Mouse (Mus musculus): ENCODE results near the gene Xbp1.
"Not testable (repeated sequence)": the region's sequence is repeated elsewhere in the genome, so short reads cannot be mapped to it uniquely, and the experiment has no call there.

The Xbp1 gene

DNA sequence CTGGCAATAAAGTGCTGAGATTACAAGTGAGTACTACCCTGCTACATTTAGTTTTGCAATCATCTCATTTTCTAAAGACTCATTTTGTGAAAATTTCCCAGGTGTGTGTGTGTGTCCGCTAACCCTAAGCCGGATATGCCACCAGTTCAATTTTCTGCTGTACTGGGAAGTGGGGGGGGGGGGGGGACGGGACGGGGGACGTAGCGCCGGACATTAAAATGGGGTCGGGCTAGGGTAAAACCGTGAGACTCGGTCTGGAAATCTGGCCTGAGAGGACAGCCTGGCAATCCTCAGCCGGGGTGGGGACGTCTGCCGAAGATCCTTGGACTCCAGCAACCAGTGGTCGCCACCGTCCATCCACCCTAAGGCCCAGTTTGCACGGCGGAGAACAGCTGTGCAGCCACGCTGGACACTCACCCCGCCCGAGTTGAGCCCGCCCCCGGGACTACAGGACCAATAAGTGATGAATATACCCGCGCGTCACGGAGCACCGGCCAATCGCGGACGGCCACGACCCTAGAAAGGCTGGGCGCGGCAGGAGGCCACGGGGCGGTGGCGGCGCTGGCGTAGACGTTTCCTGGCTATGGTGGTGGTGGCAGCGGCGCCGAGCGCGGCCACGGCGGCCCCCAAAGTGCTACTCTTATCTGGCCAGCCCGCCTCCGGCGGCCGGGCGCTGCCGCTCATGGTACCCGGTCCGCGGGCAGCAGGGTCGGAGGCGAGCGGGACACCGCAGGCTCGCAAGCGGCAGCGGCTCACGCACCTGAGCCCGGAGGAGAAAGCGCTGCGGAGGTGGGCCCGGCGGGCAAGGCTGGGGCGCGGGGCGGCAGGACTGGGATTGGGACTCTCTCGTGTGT is at the start of gene Xbp1:
Gene Xbp1, plus strand, starts transcription at position 248 of the 854 bp plus-strand sequence.
- DNase-seq (ENCODE audit: low spot score in 2 of 2) = peak; percentile 99 to 100

DNA sequence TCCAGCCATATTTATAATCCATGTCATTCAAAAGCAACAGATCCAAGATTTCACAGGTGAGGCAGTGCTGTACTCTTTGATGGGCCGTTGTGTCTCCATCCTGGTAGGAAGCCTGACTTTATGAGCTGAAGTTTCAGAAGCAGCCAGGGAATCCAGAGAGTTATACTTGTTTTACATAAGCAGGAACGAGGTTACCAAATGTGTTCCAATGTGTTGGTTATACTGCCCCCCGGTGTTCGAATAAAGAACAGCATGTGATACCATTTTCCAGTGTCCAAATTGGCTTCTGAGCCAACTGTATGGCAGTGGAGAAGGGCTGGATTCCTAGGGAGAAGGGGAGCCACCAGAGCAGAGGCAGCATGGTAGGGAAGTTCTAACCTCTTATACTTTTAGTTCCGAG is 46.3 kb upstream of the Xbp1 start:
- DNase-seq (ENCODE audit: low spot score in 2 of 2) = peak; percentile 19 to 63

DNA sequence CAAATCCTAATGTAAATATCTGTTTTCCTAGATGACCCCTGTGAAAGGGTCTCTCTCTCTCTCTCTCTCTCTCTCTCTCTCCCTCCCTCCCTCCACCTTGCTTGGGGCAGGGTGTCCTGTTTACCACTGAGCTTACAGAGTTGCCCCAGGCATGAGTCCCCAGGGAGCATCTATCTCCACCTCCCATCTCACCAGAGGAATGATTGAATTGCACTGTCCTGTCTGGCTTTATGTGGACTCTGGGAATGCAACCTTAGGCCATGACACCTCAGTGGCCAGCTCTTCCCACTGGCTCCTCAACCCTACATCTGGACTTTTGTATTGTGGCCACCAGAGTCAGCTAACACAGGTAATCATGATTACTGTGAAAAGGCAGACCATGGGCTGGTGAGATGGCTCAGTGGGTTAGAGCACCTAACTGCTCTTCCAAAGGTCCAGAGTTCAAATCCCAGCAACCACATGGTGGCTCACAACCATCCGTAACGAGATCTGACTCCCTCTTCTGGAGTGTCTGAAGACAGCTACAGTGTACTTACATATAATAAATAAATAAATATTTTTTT is 44.8 kb upstream of the Xbp1 start:
- DNase-seq (ENCODE audit: low spot score in 2 of 2) = not testable (repeated sequence)

DNA sequence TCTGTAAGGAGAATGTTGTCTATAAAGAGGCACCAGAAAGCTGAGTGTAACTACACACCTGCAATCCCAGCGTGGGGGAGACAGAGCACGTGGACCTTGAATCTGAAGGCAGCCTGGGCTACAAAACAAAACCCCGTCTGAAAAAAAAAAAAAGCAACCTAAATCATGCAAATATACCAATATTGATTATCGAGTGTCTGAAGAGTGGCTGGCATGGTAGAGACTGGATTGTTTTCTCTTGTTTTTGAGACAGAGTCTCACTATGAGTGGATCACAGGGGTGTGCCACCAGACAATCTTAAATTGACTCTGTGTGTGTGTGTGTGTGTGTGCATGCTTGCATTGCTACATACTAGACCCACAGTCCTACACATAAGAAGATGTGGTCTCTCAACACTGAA is 43.7 kb upstream of the Xbp1 start:
- no peak for DNase-seq (ENCODE audit: low spot score in 2 of 2)

DNA sequence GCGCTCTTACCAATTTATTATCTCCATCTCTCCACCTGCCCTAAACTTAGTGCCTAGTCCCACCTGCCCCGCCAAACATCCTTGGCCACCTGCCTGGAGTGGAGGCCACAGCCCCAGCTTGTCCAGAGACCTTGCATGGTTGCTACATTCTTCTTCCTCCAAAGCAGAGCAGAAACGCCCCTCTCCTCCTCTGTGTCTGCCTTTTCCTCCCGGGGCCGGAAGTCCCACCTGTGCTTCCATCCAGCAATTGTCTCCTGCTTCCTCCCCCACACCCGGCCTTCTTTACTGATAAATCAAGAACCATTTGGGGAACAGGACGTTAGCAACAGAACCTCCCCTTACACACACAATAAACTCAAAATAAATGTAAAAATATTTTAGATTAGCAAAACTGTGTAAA is 42.3 kb upstream of the Xbp1 start:
- DNase-seq (ENCODE audit: low spot score in 2 of 2) = peak in 1 of 2 experiments; percentile 17

DNA sequence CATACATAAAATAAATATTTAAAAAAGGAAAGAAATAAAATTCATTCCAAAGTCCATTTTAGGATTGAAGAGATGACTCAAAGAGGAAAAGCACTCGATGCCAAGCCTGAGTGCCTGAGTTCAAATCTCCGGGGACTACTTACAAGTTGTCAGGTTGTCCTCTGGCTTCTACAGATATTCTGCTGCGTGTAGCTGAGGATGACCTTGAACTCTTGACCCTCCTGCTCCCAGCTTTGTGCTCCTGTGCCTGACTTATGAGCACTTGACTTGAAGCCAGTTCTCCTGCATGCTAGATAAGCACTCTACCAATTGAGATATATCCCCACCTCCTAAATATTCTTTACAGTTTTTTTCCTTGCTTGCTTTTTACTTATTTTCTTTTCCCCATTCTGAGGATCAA is 41.6 kb upstream of the Xbp1 start:
- DNase-seq (ENCODE audit: low spot score in 2 of 2) = no peak

DNA sequence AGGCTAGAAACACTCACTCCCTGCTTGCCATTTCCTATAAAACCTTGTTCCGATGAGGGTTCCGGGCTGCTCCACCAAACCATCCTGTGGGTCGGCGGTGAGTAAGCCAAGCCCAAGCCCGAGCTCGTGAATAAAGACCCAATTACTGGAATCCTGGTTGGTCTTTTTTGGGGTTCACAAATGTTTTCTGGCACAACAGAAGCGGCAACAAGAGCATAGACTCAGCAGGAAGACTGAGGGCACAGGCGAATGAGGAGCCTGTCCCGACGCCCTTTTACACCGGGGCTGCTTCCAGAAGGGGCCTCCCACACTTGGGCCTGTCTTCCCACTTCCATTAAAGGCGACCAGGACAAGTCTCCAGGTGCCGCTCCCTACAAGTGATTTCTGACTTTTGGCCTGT is 37.9 kb upstream of the Xbp1 start:
- DNase-seq (ENCODE audit: low spot score in 2 of 2) = no peak

DNA sequence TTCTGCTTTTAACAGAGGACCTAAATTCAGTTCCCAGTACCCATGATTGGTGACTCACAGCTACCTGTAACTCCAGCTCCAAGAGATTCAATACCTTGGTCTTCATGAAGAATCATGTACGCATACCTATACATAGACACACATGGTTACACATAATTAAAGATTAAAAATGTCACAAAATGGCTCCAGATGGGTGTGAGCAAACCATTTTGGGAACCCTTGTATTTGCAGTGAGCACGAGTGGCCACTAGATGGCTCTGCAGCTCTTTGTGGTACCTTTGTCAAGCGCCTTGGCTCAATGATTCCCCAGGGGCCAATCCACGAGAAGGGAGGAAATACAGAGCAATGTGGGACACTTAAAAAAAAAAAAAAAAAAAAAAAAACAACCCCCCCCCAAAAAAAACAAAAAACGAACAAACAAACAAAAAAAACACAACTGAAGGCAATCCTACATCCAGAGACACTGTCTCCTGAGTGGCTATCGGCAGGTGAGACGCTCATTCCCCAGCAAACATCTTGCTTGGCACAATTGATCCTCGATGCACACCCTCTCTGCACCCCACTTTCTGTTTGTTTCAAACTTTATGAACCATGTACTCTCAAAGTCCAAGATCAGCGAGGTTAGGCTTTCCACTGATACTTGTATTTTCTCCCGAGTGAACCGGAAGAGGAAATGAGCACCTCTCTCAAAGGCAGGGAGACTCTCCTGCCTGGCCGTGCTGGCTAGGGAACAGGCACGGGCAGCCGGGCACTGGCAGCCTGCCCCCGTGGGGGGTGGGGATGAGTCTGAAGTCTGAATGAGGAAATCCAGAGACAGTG is 35.1 kb upstream of the Xbp1 start:
- DNase-seq (ENCODE audit: low spot score in 2 of 2) = peak; percentile 75 to 84

DNA sequence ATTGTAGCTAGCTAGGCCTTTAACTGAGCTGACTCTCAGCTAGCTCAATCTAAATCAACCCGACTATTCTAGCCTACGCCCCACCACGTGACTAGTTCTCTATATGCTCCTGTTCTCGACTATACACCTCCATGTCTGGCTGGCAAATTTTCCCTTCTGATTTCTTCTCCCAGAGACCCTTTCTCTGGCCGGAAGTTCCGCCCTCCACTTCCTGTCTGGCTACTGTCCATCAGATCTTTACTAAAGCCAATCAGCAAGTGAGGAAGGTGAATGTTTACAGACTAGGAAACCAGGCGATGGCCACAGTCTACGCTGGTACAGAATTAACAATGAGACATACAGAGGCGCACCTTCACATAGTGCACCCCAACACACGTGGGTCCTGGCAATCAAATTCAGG is 31.0 kb upstream of the Xbp1 start:
- not testable (repeated sequence) for DNase-seq (ENCODE audit: low spot score in 2 of 2)

DNA sequence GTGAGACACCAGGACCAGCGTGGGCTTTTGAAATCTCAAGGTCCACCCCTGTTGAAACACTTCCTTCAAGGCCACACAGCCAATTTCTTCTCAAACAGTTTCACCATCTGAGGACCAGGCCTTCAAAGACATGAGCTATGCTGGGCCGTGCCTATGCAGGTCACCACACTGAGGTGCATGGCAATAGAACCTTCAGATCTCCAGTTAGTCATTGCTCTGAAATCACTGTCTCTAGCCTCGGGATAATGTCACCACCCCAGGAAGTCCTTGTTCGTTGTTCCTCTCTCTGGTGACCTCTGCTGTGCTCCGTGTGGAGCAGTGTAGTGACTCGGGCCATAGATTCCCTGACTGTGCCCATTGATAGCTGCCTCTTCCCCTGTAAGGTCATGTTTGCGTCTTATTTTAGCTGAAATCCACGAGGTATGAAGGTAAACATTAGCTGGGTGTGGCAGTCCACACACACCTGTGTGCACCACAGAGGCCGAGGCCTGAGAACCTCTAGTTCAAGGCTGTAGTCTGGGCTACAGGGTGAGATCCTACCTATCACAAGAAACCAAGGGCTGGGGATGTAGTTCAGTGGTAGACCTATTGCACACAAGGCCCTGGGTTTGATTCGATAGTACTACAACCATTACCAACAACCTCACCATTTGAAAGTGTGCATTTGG is 29.3 kb upstream of the Xbp1 start:
- DNase-seq (ENCODE audit: low spot score in 2 of 2) = no peak

DNA sequence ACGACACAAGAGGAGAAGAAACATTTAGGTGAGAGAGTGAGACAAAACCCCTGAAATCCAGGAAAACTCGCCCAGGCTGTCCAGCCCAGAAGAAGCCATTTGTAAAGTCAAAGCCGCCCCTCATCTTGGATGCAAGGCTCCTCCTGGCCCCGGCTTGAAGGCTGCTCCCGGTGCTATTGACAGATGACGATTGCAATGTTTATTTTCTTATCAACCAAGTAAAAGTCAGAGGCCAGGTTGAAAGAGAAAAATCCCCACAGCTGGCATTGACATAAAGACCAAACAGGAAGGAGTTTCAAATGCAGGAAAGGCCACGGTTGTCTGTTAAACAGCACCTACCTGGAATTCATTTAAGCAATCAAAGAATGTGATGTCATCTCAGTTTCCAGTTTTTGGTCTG is 28.5 kb upstream of the Xbp1 start:
- DNase-seq (ENCODE audit: low spot score in 2 of 2) = no peak

DNA sequence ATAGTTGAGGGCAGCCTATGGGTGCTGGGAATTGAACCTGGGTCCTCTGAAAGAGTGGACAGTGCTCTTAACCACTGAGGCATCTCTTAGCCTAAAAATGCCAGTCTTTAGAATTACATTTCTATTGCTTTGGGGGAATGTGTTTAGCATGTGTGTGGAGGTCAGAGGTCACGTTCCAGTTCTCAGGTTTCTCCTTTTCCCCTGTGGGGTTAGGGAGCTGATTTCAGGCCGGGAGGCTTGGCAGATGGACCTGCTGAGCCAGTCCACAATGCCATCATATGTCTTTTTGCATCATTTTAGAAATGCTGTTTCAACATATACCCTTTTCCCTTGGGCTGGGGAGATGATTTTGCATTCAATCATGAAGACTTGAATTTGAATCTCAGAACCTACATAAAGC is 26.6 kb upstream of the Xbp1 start:
- no peak for DNase-seq (ENCODE audit: low spot score in 2 of 2)

DNA sequence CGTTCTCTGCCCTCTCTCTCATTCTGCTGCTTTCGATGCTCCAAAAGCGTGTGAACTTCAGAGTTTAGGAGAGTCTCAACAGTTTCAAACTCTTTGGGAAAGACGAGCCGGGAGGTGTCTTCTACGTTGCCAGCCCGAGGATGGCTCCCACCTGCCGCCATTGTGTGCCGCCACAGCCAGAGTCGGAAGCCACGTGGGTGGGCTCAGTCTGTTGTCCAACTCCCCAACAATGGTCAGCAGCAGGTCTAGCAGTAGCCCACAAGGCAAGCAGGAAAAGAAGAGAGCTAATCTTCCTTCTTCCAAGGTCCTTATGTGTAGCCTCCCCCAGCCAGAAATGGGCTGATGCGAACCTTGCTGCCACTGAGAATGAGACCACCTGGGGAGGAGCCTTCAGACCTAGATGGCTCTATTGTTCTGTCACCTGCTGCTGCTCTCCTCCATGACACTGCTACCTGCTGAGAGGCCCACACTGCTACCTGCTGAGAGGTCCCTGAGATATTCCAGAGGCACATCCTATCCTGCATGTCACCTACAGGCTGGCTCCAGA is 25.1 kb upstream of the Xbp1 start:
- DNase-seq (ENCODE audit: low spot score in 2 of 2) = no peak

DNA sequence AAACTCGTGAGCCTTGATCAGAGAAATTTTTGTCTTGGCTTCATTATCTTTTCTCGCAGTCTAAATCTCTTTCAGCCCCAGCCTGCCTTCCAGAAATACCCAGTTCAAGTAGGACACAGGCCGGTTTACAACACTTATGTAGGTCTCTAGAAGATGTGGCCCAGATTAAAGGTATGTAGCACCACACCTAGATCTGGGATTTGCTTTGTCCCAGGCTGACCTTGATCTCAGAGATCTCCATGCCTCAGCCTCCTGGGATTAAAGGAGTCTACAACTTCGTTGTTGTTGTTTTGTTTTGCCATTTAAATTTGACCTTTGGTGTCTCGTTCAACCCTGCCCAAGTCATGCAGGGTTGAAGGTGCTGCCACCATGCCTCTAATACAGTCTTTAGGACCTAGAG is 24.6 kb upstream of the Xbp1 start:
- DNase-seq (ENCODE audit: low spot score in 2 of 2) = no peak

DNA sequence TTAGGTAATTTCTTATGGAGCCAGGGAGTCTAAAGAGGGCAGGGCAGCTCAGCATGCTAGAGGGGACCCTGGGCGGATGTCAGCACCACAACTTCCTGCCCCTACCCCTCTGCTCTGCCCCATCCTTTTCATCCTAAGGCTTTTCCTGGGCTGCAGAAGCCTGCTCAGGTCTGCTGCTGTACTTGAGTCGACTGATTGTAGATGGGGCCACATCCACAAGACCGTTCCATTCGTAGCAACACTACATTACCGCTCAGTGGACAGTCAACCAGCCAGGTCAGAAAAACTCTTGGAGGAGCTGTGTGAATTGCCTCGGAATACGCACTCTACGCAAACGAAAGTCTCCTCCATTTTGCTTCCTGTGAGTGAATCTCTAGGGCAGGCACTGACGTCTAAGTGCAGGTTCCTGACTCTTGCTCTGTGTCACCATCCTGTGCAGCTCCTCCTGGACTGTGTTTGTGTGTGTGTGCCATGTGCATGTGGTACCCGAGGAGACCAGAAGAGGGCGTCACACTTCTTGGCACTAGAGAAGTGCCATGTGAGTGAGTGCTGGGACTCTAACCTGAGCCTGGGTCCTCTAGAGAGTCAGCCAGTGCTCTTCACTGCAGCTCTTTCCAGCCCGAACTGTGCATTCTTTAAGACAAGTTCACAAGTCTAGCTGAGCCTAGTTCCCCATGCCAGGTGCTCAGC is 23.8 kb upstream of the Xbp1 start:
- DNase-seq (ENCODE audit: low spot score in 2 of 2) = no peak

DNA sequence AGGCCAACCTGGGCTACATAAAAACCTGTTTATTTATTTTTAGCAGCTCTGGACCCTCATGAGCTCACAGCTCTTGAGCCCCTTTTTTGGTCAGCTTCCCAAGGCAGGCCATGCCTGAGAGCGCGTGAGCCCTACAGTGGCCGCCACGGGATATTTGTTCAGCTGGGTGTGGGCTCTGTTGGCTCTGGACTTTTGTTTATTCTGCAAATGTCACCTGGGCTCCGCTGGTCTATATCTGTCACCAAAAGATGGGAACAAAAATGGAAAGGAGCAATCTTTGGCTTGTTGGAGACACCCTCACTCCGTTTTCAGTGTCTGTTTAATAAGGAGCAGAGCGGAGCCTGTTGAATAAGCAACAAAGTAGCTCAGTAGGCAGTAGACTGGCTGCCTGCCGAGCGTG is 22.0 kb upstream of the Xbp1 start:
- DNase-seq (ENCODE audit: low spot score in 2 of 2) = no peak

DNA sequence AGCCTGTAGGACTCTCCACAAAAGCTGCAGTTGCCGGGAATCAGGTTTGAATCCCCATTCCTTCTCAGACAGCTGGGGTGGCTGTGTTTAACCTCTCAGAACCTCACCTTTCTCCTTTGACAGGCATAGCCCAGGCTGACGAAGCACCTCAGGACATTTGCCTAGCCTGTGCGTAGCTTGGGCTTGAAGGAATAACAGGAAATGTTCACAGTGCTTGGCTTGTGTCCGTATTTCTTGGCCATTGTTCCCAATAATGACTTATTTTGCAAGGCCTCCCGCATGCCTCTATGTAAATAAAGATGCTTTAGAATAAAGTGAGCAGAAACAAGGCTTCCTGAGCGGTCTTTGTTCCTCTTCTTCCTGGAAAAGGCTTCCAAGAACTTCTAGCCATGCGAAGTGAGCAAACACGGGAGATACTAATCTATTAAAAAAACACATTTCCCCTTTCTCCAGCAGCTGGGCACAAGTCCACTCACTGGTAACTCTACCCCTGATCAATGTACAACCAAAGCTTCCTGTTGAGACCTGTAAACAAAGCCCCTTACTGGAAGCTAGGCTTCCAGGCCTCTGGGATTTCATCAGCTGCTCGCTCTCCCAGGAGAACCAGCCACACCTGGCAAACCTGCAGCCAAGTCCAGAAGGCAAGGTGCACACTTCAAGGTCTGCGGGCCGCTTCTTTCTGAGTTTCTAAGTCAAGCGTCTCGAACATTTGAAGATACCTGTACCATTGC is 21.4 kb upstream of the Xbp1 start:
- peak in 1 of 2 experiments; percentile 19 for DNase-seq (ENCODE audit: low spot score in 2 of 2)

DNA sequence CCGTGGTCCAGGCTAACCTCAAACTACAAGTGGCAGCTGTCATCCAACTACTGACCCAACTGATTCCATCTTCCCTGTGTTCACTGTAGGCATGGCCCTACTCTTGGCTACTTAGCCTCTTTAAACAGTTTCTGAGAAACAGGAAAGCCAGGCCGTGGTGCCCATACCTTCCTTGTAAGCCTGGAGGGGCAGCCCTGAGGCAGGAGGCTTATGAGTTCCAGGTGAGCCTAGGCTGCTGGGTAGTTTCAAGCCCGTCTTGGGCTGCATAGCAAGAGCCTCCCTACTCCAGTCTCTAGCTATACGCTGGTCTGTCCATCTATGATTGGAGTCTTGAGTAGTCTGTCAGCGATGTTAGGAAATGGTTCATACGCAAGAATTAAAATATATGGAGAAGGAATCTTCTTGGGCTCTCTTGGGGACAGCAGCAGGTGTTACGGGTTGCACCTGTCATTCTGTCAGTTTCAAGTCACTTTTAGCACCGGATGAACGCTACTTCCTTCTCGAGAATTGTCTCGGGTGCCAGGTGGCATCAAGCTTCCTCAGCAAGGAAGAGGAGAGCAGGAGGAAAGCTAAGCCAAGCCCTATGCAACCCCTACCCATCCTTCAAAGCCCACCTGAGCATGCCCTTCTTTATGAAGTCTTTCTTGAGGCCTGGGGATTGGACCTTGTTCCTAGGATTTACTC is 20.4 kb upstream of the Xbp1 start:
- no peak for DNase-seq (ENCODE audit: low spot score in 2 of 2)

DNA sequence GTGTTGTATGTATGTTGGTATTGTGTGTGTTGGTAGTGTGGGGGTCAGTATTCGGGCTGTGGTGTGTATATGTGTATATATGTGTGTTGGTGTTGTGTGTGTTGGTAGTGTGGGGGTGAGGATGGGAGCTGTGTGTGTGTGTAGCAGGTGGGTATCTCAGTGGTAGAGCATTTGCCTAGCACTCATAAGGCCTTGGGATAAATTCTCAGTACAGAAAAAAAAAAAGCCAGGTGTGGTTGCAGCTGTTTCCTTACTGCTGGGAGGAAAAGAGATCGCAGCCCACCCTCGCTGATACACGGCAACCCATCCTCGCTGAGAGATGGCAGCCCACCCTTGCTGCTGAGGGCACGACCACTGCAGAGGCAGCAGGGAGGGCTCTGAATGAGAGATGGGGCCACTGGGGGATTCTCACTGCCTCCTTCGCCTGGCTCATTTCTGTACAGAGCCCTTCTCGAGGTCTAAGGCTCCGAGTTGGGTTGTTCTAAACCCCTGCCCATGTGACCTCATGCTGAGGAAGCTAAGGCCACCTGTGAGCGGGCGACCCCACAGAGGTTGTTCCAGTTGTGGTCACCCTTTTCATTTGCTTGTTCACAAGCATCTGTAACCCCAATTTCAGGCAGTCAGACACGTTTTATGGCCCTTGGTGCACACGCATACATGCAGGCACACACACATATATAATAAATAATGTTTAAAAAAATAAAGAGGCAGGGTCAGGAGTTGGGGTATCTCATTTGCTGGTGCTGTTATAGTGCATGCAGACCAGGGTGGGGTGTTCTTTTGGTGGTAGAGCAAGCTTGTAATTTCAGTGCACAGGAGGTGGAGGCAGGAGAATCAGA is 19.3 kb upstream of the Xbp1 start:
- DNase-seq (ENCODE audit: low spot score in 2 of 2) = no peak

Measured in heart, adult 9 months (tissue).